Comparison of ENCODE assay signal across 27 mouse cellular contexts in the genomic region with DNA sequence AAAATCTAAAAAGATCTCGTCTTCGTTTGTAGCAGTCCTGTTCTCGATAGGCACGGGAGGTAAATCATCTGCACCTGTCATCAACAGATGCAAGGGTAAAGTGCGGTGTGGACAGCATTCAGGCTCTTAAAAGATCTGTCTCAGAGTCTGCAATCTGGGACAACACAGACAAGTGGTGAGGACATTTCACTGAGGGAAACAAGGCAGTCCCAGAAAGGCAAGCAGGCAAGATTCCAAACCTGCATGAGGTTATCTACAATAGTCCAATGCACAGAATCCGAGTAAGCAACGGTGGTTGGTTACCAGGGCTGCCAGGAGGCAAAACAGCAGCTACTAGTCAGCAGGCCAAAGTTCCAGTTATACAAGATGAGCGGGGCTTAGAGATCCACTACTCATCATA.
DNase-seq lines count a peak whose midpoint lies in the region; ATAC-seq and TF ChIP-seq lines count a peak whose summit lies in the region.
"Had no signal": no experiment of that assay in that cellular context is flagged by ENCODE, and none has a peak within 500 bp of the region (broad histone marks: within the 10 kb centered on the region; RNA-seq: fewer than 3 reads in every experiment).

No protein-coding gene starts in this region.

- no peaks in the 10 kb centered on the region for H3K27me3 ChIP-seq in hindbrain, postnatal 0 days (ENCODE audit: insufficient read depth, low read length)
- H3K27me3 ChIP-seq in hindbrain, embryonic 12.5 days, result no peaks in the 10 kb centered on the region
- H3K27me3 ChIP-seq: forebrain, embryonic 12.5 days; heart, embryonic 15.5 days; limb, embryonic 12.5 days; liver, embryonic 15.5 days; neural tube, embryonic 12.5 days had no signal

- no peak for TF ChIP-seq CTCF in hindbrain, postnatal 0 days (IDR thresholded peaks at IDR 0.05; ENCODE audit: low read depth)

- no peak overlapping the region for H3K9ac ChIP-seq in hindbrain, postnatal 0 days (replicated peaks; ENCODE audit: low read length)
- no peak overlapping the region for H3K9ac ChIP-seq in hindbrain, embryonic 12.5 days
- H3K9ac ChIP-seq: forebrain, embryonic 12.5 days; forebrain, postnatal 0 days; heart, embryonic 15.5 days; limb, embryonic 12.5 days; liver, embryonic 15.5 days; lung, embryonic 14.5 days; neural tube, embryonic 12.5 days had no signal

- DNase-seq in hindbrain, postnatal 0 days (ENCODE audit: low spot score), result peak; percentile 59
- peak; percentile 47 for DNase-seq in cerebellum, adult 11 months
- peak; percentile 81 for DNase-seq in cerebellum, adult 9-10 months
- DNase-seq in cerebellum, postnatal 36 days, result peak; percentile 33 to 67
- no peak for DNase-seq in urinary bladder, postnatal 25 days (ENCODE audit: low spot score)
- DNase-seq: adrenal gland, postnatal 14 days; gastrocnemius, postnatal 14 days; kidney, adult 11 months; kidney, postnatal 14 days; lung, embryonic 14.5 days; lung, postnatal 14 days; right cerebral cortex, adult 18-20 months; thymus, postnatal 4 days had no signal

- no peak overlapping the region for H3K4me2 ChIP-seq in hindbrain, postnatal 0 days (ENCODE audit: low read depth, low read length)
- no peak overlapping the region for H3K4me2 ChIP-seq in hindbrain, embryonic 12.5 days (replicated peaks)
- H3K4me2 ChIP-seq: forebrain, embryonic 12.5 days; heart, embryonic 15.5 days; limb, embryonic 12.5 days; liver, embryonic 15.5 days; lung, embryonic 14.5 days; midbrain, embryonic 11.5 days; neural tube, embryonic 12.5 days had no signal

- peak; percentile 63; the same call in 1 of the 2 replicates for ATAC-seq in hindbrain, postnatal 0 days
- no peak for ATAC-seq in hindbrain, embryonic 12.5 days (ENCODE audit: low FRiP score)
- ATAC-seq in megakaryocyte progenitor cell, adult 5-6 weeks (replicated peaks; ENCODE audit: poor library complexity), result no peak
- ATAC-seq: inflammation-experienced regulatory T-cells, adult 6 months; midbrain, embryonic 16.5 days; Patski had no signal

- H3K9me3 ChIP-seq in hindbrain, postnatal 0 days (ENCODE audit: low read length), result no peaks in the 10 kb centered on the region
- no peaks in the 10 kb centered on the region for H3K9me3 ChIP-seq in hindbrain, embryonic 12.5 days (replicated peaks)
- H3K9me3 ChIP-seq: forebrain, embryonic 12.5 days; heart, embryonic 15.5 days; limb, embryonic 12.5 days; liver, embryonic 15.5 days; neural tube, embryonic 12.5 days had no signal

- 66% methylated on average over 8 of the region's 8 CpGs for WGBS in hindbrain, postnatal 0 days
- 89% methylated on average over 8 of the region's 8 CpGs for WGBS in hindbrain, embryonic 12.5 days

- no peak overlapping the region for H3K4me3 ChIP-seq in hindbrain, postnatal 0 days (ENCODE audit: low read length)
- H3K4me3 ChIP-seq in hindbrain, embryonic 12.5 days, result no peak overlapping the region
- H3K4me3 ChIP-seq: erythroblast, embryonic 14.5 days; forebrain, embryonic 12.5 days; heart, embryonic 15.5 days; limb, embryonic 12.5 days; liver, embryonic 15.5 days; myocyte; neural tube, embryonic 12.5 days had no signal

- H3K27ac ChIP-seq in hindbrain, postnatal 0 days, result peak overlapping the region; percentile 28
- H3K27ac ChIP-seq in hindbrain, embryonic 12.5 days, result no peak overlapping the region
- H3K27ac ChIP-seq: forebrain, embryonic 12.5 days; heart, embryonic 15.5 days; limb, embryonic 12.5 days; liver, embryonic 15.5 days; neural tube, embryonic 12.5 days had no signal

- no peaks in the 10 kb centered on the region for H3K36me3 ChIP-seq in hindbrain, postnatal 0 days (ENCODE audit: insufficient read depth, low read length)
- H3K36me3 ChIP-seq in hindbrain, embryonic 12.5 days, result no peaks in the 10 kb centered on the region
- H3K36me3 ChIP-seq: forebrain, embryonic 12.5 days; heart, embryonic 15.5 days; limb, embryonic 12.5 days; liver, embryonic 15.5 days; neural tube, embryonic 12.5 days had no signal

- H3K4me1 ChIP-seq in hindbrain, postnatal 0 days (ENCODE audit: insufficient read depth, low read length), result no peaks in the 10 kb centered on the region
- no peaks in the 10 kb centered on the region for H3K4me1 ChIP-seq in hindbrain, embryonic 12.5 days
- H3K4me1 ChIP-seq: forebrain, embryonic 12.5 days; heart, embryonic 15.5 days; limb, embryonic 12.5 days; liver, embryonic 15.5 days; neural tube, embryonic 12.5 days had no signal
